Mouse (Mus musculus) liver, postnatal 0 days (tissue): ENCODE measurements at regions not wholly inside any gene's neighbourhood (a gene's known extent, or its start where the extent isn't known, plus 50 kb on each side); places are given as distances from the start of the nearest gene placed in this dataset.

Source experiments
- ATAC-seq: fragments of 200-750 bp; cut with Nextera tagmentation; 2 replicates; pipeline ENCODE4 v1.8.0; 2017; ENCODE audit warnings: mild to moderate bottlenecking, moderate library complexity
- DNase-seq: peaks from one replicate; pipeline ENCODE4 v3.0.0-alpha.2; 2016
- H3K27ac ChIP-seq: fragments of 300-500 bp; sonication (generic); 2 replicates; pipeline ENCODE4 v1.5.1; 2014; ENCODE audit warnings: antibody characterized with exemption, moderate library complexity, mild to moderate bottlenecking, low read depth
- H3K27me3 ChIP-seq: fragments of 300-500 bp; sonication (generic); 2 replicates; pipeline ENCODE4 v1.6.1; 2014; ENCODE audit warnings: low read length, control low read depth, mixed read lengths; ENCODE audit not compliant: insufficient read depth
- H3K36me3 ChIP-seq: fragments of 300-500 bp; sonication (generic); replicated peaks from 2 replicates; pipeline ENCODE4 v1.6.1; 2014; ENCODE audit warnings: mild to moderate bottlenecking, control low read depth, low read length, moderate library complexity, mixed read lengths; ENCODE audit not compliant: insufficient read depth
- H3K4me1 ChIP-seq: fragments of 300-500 bp; sonication (generic); 2 replicates; pipeline ENCODE4 v1.6.1; 2014; ENCODE audit warnings: antibody characterized with exemption, mild to moderate bottlenecking, control low read depth; ENCODE audit not compliant: insufficient read depth
- H3K4me2 ChIP-seq: fragments of 300-500 bp; sonication (generic); 2 replicates; pipeline ENCODE4 v1.6.1; 2014; ENCODE audit warnings: low read depth, mild to moderate bottlenecking, low read length, moderate library complexity, mixed read lengths
- H3K4me3 ChIP-seq: fragments of 300-500 bp; sonication (generic); 2 replicates; pipeline ENCODE4 v1.5.1; 2014; ENCODE audit warnings: low read depth, low read length
- H3K9ac ChIP-seq: fragments of 300-500 bp; sonication (generic); replicated peaks from 2 replicates; pipeline ENCODE4 v1.6.1; 2014; ENCODE audit warnings: mild to moderate bottlenecking, moderate library complexity
- H3K9me3 ChIP-seq: fragments of 300-500 bp; sonication (generic); 2 replicates; pipeline ENCODE4 v1.6.1; 2016; ENCODE audit warnings: mild to moderate bottlenecking, control low read depth, low read length, mixed read lengths
- CTCF ChIP-seq: sonication (generic); IDR thresholded peaks from 2 replicates; pipeline ENCODE4 v1.5.1; 2016; ENCODE audit warnings: antibody characterized with exemption, low read depth
- EP300 ChIP-seq: IDR thresholded peaks from 2 replicates; pipeline ENCODE4 v1.6.1; 2016; ENCODE audit warnings: antibody characterized with exemption, low read depth, mild to moderate bottlenecking
- WGBS: fragments of 180-500 bp; shearing (Covaris S2); extraction: QIAGEN DNeasy Blood & Tissue Kit; methylation state at CpG from one replicate; pipeline ENCODE4 v1.1.7; 2014; ENCODE audit not compliant: insufficient replicate concordance; 5-methylcytosine and 5-hydroxymethylcytosine counted together

DNA sequence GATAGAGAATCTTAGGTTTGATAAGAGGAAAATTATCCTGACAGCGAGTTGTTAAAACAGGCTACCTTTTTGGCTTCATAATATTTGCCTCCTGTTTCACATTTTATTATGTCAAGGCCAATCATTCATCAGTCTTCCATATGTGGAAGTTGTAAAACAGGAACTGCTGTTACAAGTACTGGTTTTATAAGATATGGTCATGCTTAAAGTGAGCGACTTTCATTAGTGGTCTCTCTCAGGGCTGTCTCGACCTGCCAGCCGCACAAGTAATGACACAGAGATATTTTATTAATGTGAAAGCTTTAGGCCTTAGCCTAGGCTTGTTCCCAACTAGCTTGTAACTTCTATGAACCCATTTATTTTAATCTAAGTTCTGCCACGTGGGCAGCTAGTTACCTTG, 346.3 kb upstream of the Nudt12 start:
- TF ChIP-seq CTCF: no peak
- no peak for TF ChIP-seq EP300
- WGBS: 57% methylated on average over 5 of the region's 5 CpGs
- no peak for ATAC-seq
- Histone ChIP-seq H3K4me3 (no peak overlapping the region), H3K4me2 (no peak overlapping the region), H3K9me3 (no peaks in the 10 kb centered on the region), H3K36me3 (no peaks in the 10 kb centered on the region), H3K9ac (no peak overlapping the region), H3K27ac (no peak overlapping the region), H3K4me1 (no peaks in the 10 kb centered on the region), H3K27me3 (no peaks in the 10 kb centered on the region)
- DNase-seq: no peak

DNA sequence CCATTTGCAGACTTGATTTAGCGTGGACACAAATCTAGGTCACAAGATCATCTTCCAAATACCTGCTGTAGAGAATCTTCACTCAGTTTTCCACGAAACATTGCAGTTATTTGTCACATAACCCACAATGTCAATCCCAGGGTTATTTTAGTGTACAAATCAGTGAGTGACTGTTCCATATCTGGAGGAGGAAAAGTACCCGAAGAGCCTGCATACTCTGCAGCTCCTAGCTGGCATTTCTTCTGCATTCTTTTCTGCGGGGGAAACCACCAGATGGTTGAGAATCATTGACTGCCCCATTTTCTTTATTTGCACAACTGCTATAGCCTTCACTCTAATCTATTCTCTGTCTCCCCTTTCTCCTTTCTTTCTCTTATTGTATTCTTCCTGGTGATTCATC, 332.4 kb upstream of the Nudt12 start:
- Histone ChIP-seq H3K9me3 (no peaks in the 10 kb centered on the region), H3K27ac (no peak overlapping the region), H3K4me2 (no peak overlapping the region), H3K9ac (no peak overlapping the region), H3K4me1 (no peaks in the 10 kb centered on the region), H3K36me3 (no peaks in the 10 kb centered on the region), H3K4me3 (no peak overlapping the region), H3K27me3 (no peaks in the 10 kb centered on the region)
- DNase-seq: no peak
- no peak for TF ChIP-seq CTCF
- no peak for TF ChIP-seq EP300
- no peak for ATAC-seq
- 74% methylated on average over 4 of the region's 4 CpGs for WGBS

GRCm38 (mm10) chr17:59297939-59298338, 284.8 kb upstream of the Nudt12 start:
- Histone ChIP-seq H3K4me2 (no peak overlapping the region), H3K27ac (no peak overlapping the region), H3K27me3 (no peaks in the 10 kb centered on the region), H3K4me1 (no peaks in the 10 kb centered on the region), H3K9ac (no peak overlapping the region), H3K36me3 (no peaks in the 10 kb centered on the region), H3K9me3 (no peaks in the 10 kb centered on the region), H3K4me3 (no peak overlapping the region)
- no peak for TF ChIP-seq EP300
- no peak for TF ChIP-seq CTCF
- WGBS: 66% methylated on average over 5 of the region's 5 CpGs
- DNase-seq (no peak), ATAC-seq (no peak)

- Histone ChIP-seq H3K36me3 (no peaks in the 10 kb centered on the region), H3K4me3 (no peak overlapping the region), H3K4me2 (no peak overlapping the region), H3K27me3 (no peaks in the 10 kb centered on the region), H3K9ac (no peak overlapping the region), H3K9me3 (no peaks in the 10 kb centered on the region), H3K4me1 (no peaks in the 10 kb centered on the region), H3K27ac (no peak overlapping the region)
- TF ChIP-seq CTCF (0 out of 2 replicates have a peak, but pooled peaks have one; percentile 19), EP300 (no peak)
- WGBS: 52% methylated on average over 3 of the region's 3 CpGs
- DNase-seq (no peak), ATAC-seq (no peak)
Observed at GRCm38 (mm10) chr17:59281364-59281763, 268.2 kb upstream of the Nudt12 start.

GRCm38 (mm10) chr17:59279811-59280210, 266.6 kb upstream of the Nudt12 start:
- Histone ChIP-seq H3K4me1 (no peaks in the 10 kb centered on the region), H3K36me3 (no peaks in the 10 kb centered on the region), H3K4me3 (no peak overlapping the region), H3K4me2 (no peak overlapping the region), H3K27me3 (no peaks in the 10 kb centered on the region), H3K9me3 (no peaks in the 10 kb centered on the region), H3K27ac (no peak overlapping the region), H3K9ac (no peak overlapping the region)
- TF ChIP-seq EP300: no peak
- TF ChIP-seq CTCF: no peak
- WGBS: 82% methylated on average over 10 of the region's 10 CpGs
- no peak for DNase-seq
- ATAC-seq: no peak

DNA sequence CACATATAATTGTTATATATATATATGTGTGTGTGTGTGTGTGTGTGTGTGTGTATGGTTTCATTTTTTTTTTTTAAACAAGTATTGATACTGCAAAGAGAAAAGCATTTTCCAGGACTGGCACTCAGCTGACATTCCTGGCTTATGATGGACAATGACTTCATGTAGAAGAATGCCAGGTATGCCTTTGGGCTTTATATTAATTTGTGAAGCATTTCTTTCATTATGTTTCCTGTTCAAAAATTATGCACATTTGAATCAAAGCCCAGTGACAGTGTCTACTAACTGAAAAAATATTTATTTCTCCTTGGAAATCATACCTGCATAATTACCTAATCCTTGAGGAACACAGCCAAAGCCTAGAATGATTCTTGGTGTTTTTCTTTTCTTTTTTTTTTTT, 256.4 kb upstream of the Nudt12 start:
- Histone ChIP-seq H3K4me2 (no peak overlapping the region), H3K9me3 (no peaks in the 10 kb centered on the region), H3K4me1 (no peaks in the 10 kb centered on the region), H3K4me3 (no peak overlapping the region), H3K9ac (no peak overlapping the region), H3K27ac (no peak overlapping the region), H3K36me3 (no peaks in the 10 kb centered on the region), H3K27me3 (no peaks in the 10 kb centered on the region)
- no peak for ATAC-seq
- DNase-seq: no peak
- TF ChIP-seq CTCF (no peak), EP300 (no peak)

- no peak for TF ChIP-seq CTCF
- TF ChIP-seq EP300: no peak
- Histone ChIP-seq H3K4me2 (no peak overlapping the region), H3K9me3 (no peaks in the 10 kb centered on the region), H3K4me3 (no peak overlapping the region), H3K27ac (no peak overlapping the region), H3K36me3 (no peaks in the 10 kb centered on the region), H3K9ac (no peak overlapping the region), H3K4me1 (no peaks in the 10 kb centered on the region), H3K27me3 (no peaks in the 10 kb centered on the region)
- no peak for DNase-seq
- WGBS: 83% methylated on average over 5 of the region's 5 CpGs
- ATAC-seq: no peak
Observed at GRCm38 (mm10) chr17:59249000-59249399, 235.8 kb upstream of the Nudt12 start.
